Mouse (Mus musculus): ENCODE results near the gene Olfr545.
A peak's percentile ranks its signal among the peaks of the same experiment; 100 is the strongest.

Gene Olfr545

DNA sequence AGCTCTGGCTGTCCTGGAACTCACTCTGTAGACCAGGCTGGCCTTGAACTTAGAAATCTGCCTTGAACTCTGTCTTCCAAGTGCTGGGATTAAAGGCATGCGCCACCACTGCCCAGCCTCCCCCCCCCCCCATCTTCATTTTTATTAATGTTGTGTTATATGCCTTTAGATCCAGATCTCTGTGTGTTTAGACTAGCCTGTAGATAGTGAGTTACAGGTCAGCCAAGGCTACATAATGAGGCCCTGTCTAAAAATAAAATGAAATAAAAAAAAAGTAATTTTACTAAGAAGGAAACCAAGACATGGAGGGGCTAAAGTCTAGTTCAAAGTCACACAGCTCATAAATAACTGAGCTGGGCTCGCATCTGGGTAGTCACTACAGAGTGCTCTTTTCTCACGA, 20.4 kb downstream of the Olfr545 start:
- no peak for DNase-seq (ENCODE audit: low spot score)

DNA sequence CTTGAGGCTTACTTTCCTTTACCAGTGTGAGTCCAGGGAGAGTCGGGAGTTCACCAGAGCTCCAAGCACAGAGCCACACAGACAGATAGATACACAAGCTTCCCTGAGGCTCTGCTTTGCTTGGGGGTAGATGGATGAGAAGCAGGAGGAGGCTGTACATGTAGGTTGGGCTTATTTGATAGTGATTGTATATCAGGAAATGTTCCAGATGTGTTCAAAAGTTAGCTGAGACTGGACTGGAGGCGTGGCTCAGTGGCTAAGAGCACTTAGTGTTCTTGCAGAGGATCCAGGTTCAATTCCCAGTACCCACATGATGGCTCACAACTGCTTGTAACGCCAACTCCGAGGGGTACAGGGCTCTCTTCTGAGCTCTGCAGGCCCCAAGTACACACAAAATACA, 20.9 kb downstream of the Olfr545 start:
- DNase-seq (ENCODE audit: low spot score) = no peak

DNA sequence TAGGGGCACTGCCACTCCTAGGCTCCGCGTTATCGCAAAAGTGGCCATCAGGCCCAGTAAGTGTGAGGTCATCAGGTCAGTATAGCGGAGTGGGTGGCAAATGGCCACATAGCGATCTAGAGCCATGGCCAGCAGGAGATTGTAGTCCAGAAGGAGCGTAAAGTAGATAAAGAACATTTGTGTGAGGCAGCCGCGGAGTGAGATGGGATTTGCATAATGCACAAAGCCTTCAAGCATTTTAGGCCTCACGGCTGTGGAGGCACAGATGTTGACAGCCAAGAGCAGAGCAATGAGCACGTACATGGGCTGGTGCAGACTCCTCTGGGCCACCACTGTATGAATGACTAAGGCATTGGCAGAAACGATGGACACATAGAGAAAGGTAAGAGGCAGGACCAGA, 22.0 kb downstream of the Olfr545 start:
- DNase-seq (ENCODE audit: low spot score) = no peak

DNA sequence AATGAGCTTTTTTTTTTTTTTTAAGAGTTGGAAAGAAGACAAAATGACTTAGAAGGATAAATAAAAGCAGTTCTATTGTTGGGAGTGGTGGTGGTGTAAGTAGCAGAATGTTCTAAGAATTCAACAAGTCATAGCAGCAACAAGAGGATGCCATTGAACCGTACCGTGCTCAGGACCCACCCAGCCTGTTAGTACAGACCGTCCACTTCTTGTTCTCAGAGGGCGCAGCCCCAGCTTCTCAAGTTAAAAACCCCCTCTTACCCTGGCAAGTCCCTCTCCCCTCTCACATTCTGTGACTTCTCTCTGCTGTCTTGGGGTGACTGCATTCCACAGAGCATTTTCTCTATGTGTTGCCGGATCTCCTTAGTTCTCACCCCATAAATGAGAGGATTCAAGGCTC, 22.8 kb downstream of the Olfr545 start:
- DNase-seq (ENCODE audit: low spot score) = no peak

DNA sequence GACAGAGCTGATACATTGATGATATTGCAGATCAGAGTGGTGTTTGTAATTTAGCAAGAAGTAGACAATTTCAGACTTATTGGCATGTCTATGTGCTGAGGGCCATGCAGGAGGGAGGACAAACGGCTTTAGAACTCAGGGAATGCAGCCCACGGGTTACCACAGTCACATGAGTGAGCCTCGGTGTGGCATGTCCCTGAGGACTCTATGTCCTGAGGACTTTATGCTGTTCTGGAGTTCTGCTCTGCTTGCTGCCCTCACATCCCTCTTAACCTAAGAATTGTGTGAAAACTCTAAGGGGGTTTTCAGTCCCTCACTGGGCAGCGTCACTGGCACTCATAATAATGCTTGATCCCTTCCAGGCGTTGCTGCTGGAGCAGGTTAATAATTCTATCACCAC, 26.7 kb downstream of the Olfr545 start:
- DNase-seq (ENCODE audit: low spot score) = no peak

DNA sequence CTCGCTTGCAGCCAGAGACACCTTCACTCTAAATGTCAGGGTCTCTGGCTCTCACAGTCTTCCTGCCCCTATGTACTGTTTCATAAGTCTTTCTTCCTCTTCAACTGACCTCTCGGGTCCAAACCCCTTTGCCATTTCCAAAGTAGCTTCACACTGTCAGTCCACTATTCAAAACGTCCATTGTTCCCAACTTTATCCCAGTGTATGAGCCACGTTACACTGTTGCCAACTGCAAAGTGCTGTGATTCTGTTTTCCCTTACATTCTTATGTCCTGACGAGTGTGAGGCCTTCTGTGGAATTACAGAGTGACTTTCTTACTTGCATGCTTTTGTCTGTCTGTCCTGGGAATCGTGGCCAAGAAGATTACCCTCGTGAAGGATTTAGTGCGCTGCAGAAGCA, 31.8 kb downstream of the Olfr545 start:
- DNase-seq (ENCODE audit: low spot score) = no peak

DNA sequence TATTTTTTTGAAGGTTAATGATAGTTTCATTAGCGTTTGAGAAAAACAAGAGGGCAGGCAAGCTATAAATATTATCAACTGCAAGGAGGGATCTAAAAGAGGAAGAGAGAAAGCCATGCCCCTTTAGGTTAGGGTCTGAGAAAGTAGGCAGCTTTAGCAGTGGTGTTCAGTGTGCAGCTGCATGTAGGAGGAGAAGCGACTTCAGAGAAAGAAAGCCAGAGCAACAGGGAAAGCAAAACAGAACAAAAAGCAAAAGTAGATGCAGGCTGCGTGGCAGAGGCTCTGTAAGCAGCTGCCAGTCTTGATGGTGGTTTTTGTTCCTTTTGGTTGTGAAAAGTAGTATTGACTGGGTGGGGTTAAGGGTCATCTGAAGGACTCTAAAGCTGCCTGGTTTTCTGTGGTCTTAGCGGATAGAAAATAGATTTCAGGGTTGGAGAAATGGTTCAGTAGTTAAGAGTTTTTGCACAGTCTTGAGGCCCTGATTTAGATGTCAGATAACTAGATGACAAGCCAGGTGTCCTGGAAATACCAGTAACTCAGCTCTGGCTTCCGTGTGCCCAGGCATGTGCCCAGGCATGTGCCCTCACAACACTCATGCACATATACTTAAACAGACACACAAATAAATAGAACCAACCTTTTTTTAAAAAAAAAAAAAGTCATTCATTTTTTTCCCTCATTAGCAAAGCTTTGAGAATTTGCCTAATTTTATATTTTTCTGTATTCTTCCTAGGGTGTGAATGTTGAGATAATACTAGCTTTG, 40.6 kb downstream of the Olfr545 start:
- no peak for DNase-seq (ENCODE audit: low spot score)

DNA sequence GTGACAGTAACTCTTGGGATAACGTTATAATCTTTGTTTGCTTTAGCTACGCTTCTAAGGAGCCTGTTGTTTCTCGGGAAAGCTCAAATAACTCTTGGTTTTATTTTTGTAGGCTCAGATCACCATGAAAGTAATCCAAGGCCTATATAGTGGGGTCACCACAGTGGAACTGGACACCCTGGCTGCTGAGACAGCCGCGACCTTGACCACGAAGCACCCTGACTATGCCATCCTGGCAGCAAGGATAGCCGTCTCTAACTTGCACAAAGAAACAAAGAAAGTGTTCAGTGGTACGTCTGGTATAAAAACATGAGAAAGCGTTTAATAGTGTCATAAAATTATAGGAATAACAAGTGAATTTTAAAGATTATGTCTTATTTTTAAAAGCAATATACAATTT, 52.9 kb downstream of the Olfr545 start:
- no peak for DNase-seq (ENCODE audit: low spot score)

DNA sequence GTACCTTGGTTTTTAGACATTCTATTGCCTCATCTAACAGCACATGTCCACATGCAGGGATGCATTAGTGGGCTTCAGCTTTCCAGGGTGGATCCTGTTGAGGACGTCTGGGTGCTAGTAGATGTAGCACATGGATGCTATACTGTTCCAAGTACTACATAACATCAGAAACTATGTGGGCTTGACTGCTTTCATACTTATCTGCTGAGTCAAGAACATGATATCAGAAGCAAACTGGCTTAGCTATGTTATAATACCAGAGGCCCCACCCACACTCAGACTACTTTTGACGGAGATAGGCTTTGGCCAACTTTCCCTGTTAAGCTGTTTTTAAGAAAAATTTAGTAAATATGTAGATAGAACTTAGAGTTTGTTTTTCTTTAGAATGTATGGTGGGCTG, 55.1 kb downstream of the Olfr545 start:
- DNase-seq (ENCODE audit: low spot score) = no peak

DNA sequence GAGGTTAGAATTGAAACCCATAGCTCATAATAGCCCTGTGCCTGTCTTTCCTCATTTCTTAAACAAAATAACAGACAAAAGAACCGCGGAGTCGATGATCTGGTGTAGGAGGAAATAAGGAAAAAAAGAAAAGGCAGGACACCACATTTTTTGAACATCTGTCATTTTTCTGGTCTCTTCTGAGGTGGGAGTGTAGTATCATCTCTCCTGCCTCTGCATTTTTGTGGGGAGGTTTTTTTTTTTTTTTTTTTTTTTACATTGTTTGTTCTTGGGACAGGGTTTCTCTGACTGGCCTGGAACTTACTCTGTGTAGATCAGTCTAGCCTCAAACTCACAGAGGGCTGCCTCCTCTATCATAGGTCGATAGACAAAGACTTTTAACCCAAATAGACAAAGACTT, 56.9 kb downstream of the Olfr545 start:
- DNase-seq (ENCODE audit: low spot score) = no peak

DNA sequence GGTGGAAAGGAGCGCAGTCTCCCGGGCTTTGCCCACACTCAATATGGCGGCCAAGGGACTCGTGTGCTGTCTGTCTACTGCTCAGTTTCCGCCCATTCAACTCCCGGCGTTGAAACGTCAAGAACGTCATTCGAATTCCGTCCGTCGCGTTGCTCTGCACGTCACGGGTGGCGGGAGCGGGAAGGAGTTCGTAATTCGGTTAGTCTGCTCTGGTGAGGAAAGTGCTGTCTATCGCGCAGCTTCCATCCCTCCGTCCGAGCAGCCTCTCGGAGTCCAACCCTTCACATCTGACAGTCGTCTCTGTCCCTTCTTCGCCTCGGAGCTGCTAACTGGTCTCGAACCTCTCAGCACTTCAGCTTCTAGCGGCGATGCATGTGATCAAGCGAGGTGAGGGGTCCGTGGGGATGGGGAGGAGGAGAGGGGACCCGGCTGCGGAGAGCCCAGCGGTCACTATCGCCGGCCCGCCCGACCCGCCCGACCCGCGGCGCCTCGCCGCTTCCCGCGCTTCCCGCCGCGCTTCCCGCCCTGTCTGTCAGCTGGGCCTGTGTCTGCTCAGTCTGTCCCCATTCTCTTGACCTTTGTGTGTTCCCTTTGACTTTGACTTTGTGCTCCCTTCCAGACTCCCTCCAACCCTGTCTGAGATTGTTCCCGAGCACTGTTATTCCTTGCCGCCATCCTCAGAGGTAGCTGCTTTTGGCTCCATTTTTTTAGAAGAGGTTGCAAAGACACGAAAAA, 57.5 kb downstream of the Olfr545 start, which contains the start of gene Rrm1:
Gene Rrm1, plus strand, starts transcription at position 39 of the 735 bp plus-strand sequence.
- DNase-seq (ENCODE audit: low spot score) = peak; percentile 95
